Mouse (Mus musculus): Measurements from ENCODE around the gene Cphx3.
"Not testable (repeated sequence)": the region's sequence is repeated elsewhere in the genome, so short reads cannot be mapped to it uniquely, and the experiment has no call there.

DNA sequence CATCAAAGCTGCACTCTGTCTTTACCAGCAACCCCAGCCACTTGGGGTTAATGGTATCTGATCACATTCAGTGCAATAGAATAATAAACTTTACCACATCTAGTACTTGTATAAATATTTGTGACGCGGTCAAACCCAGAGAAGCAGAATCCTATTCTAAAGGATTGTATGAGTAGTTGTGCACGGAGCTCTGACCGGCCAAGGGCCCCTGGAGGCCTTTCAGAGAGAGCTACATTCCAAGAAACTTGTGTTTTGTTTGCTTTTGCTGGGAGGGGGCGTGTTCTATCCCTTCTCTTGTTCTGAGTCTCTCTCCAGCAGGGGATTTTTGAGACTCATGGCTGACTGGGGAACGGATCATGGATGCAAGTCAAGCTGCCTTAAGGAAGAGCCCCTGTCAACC is 92.9 kb downstream of the Cphx3 start:
- not testable (repeated sequence) for TF ChIP-seq CTCF (IDR thresholded peaks at IDR 0.05; ENCODE audit: low read depth, low read length); POLR2A (IDR thresholded peaks at IDR 0.05; ENCODE audit: extremely low read depth, insufficient read depth, low read length)
